Mouse (Mus musculus): Measurements from ENCODE around the gene Trmt61a.
"Not testable (repeated sequence)": the region's sequence is repeated elsewhere in the genome, so short reads cannot be mapped to it uniquely, and the experiment has no call there.

The Trmt61a gene

DNA sequence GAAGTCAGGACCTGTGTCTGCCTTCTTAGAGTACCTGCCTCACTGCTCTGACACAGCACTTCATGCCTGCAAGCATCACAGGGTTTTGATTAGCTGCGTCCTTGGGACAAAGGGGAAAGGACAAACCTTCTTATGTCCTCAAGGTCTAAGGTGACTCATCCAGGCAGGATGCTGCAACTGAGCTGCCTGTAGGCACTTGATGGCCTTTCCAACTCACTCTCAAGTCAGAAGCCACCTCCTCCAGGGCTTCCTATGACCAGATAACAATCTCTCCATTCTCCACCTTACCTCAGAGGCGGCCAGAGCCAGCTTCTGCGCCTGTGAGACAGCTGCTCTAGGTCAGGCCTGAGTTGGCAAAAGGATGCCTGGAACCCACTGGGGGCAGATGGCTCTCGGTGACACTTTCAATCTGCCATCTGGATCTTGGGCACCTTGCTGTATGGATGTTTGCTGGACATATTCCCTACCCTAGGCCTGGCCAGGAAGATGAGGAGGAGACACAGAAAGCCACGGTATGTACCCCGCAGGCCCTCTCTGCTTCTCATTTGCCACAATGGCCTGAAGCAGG is 20.5 kb downstream of the Trmt61a start:
- DNase-seq, result peak; percentile 87

DNA sequence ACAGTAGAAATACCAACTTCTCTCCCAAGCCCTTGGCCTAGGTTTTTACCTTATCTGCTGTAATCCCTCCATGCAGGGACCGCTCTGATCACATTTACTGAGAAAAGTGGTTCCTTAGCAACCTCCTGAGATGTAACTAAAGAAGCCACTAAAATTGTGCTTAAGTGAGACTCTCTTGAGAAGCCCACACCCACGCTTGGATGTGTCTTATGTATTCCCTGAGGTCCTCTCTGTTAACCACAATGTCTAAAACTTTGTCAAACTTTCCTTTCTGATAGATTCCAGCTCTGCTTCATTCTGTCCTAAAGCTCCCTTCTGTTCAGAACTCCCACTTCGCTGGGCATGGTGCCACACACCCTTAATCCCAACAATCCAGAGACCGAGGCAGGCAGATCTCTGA is 21.6 kb downstream of the Trmt61a start:
- no peak for DNase-seq

DNA sequence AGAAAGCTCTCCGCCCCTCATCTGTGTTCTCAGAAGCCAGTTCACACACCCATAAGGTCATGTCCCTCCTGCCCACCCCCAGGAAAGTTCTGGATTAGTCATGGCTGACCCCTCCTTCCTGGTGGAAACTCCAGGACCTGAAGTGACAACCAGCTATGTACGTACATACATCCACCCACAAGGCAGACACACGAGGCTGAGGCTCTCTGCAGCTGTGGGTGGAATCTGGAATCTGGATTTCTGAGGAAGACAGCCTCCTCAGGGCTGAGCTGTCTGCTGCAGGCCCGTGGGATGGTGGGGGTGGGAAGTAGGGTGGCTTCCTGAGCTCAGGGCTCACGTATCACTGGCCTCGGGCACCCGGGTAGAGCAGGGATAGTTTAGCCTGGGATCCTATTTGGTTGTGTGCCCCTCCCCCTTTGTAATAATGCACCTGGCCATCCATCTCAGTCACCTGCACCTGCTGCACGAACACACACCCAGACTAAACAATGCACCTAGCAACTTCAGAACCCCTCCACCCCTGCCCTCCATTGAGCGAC is 23.1 kb downstream of the Trmt61a start:
- DNase-seq, result no peak

DNA sequence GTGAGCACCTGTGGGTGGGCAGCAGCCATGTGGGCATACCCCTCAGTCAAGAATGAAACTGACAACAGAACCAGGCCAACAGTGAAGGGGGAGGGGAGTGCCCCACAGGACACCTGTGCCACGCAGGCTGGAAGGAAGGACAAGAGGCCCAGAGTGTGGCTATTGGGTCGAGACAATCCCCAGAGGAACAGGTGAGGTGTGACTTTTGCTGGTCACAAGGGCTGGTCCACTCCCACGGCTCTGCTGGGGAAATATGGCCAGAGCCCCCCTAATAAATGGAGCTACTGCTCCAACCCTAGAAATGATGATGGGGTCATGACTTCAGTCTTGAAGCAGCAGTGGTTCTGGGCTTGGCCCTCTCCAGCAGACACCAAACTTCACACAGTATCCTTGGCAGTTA is 25.4 kb downstream of the Trmt61a start:
- no peak for DNase-seq

DNA sequence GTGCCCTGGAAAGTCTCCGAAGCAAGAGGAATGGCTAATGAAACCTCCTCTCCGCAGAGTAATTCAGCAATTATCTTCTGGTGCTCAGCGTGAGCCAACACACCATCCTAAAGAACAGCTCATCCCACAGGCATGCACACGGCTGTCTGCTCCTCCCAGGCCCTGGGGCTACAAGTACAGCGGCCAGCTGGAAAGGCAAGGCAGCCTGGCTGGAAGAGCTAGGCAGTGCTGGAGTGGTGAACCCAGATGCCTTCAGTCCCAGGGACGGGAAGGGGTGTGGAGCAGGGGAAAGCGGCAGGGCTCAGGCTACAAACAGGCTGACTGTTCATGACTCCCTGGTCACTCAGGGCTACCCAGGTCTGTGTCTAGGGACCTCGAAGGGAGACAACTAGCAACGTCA is 26.7 kb downstream of the Trmt61a start:
- no peak for DNase-seq

DNA sequence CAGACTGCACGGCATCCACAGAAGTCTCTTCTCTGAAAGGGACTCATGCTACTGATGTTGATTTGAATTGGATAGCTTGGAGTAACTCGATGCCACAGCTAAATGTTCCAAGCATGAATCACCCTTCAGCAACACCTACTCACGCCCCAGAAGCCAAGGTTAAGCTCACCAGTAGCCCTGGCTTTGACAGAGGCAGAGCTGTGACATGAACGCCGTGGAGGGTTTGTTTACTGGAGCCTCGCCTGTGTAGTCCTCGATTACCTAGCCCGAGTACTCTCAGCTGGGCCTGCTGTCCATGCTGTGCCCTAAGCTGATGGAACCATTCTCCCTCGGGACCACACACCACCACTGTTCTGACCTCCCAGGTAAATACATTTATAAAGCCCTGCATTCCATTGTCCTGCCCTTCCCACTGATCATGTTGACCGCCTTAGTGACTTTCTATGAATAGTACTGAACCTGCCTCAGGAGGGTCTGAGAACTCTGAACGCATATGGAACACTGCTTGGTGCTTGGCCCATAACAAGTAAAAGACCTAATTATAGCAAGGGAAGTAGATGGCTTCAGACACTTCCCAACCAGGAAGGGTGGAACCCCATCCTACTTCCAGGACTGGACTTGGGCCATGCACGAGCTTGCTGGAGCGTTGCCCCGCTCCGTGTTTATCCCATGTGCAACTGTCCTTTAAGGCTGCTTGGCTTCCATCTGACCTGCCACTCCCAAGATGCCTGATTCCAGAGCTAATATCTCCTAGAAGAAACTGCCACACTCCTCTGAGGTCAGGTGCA is 27.5 kb downstream of the Trmt61a start:
- DNase-seq, result no peak

DNA sequence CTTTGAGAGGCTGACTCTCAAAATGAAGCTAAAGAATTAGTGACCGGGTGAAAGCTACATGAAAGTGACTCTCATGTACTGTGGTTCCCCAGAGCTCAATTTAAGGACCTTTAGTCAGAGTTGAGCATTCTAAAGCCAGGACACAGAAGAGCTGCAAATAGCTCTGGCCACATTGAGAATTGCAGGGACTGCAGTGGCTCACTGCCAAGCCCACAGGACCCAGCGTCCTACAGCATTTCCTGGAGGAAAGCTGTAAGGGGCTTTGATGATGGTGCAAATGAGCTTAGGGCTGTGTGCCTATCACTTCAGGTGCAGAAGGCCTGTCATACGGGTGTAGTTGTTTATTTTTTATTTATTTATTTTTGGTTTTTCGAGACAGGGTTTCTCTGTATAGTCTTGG is 30.3 kb downstream of the Trmt61a start:
- no peak for DNase-seq

DNA sequence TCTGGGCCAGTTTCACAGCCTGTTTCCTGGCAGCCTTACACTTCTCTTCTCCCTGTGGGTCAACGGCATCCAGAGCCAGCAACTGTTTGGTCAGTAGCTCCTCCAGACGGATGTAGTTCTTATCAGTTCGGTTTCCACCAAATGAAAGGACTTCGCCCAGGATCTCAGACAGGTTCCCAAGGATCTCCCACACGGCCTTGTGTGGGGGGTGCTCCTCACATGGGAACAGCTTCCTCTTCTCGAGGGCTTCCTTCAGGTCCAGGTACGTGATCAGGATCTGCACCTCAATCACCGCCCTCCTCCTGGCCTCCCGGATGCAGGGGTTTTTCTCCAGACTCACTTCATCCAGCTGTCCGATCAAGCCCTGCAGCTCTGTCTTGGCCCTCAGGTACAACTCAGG is 32.2 kb downstream of the Trmt61a start:
- no peak for DNase-seq

DNA sequence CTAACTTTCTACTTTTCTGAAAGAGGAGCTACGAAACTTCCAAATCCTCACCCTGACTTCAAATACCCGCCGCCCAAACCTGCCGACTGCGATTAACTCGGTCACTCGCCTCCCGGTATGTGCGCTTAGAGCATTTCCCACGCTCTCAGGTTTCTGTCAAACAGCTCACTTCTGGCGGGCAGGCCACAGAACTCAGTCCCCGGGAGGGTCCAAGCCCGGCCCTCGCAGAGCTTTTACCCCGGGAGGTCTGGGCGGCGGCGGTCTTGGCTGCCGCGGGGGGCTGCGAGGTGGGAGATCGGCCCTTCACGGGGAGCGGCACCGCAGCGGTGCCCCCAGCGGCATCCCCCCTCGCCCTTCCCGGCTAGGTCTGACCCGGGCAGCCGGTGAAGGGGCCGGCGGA is 34.6 kb downstream of the Trmt61a start:
- DNase-seq, result peak; percentile 53

DNA sequence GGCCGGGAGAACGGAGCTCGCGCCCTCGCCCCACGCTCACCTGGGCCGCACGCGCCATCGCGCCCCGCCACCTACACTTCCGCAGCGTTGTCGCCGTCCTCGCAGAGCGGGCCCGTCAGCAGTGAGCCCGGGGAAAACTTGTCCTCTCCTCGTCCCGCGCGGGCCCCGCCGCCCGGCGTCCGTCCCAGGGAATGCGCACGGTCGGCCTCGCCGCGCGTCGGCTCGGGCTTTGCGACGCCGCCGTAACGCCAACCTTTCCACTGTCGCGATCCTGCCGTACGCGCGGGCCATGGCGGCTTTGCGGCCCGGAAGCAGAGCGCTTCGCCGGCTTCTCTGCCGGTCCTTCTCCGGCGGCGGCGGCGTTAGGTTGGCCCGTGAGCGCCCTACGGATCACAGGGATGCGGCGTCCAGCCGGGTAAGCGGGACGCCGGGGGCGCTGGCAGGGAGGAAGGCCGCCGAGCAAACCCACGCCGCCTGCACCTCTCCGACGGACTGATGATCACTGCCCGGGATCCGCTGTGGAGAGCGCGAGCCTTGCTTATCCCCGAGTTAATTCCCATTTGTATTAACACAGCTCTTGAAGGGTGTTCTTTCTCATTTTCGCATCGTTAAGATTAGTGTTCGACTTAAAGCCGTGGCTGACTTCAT is 35.2 kb downstream of the Trmt61a start, which contains the start of the genes Bag5 and Apopt1:
Gene Bag5, minus strand, starts transcription at position 254 of the 648 bp plus-strand sequence.
Gene Apopt1, plus strand, starts transcription at position 258 of the 648 bp plus-strand sequence.
- DNase-seq, result peak; percentile 92

DNA sequence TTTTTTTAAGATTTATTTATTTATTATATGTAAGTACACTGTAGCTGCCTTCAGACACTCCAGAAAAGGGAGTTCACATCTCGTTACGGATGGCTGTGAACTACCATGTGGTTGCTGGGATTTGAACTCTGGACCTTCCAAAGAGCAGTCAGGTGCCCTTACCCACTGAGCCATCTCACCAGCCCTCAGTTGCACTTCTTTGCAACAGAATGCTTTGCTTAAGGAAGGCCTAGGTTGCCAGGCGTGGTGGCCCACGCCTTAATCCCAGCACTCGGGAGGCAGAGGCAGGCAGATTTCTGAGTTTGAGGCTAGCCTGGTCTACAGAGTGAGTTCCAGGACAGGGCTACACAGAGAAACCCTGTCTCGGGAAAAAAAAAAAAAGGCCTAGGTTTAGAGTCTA is 36.0 kb downstream of the Trmt61a start:
- DNase-seq, result not testable (repeated sequence)

DNA sequence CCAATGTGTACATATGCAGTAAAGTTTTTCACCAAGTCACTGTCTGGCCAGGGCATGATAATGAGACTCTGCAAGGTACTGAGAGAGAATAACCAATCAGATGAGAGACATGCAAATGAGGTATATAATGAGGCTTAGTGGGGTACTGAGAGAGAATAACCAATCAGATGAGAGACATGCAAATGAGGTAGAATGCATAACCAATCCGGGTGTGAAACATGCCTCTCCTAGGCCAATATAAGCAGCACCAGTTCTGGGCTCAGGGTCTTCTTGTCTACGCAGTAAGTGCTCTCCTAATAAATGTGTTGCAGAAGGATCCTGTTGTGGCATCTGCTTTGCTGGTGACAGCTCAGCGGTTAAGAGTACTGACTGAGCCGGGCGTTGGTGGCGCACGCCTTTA is 38.6 kb downstream of the Trmt61a start:
- no peak for DNase-seq

DNA sequence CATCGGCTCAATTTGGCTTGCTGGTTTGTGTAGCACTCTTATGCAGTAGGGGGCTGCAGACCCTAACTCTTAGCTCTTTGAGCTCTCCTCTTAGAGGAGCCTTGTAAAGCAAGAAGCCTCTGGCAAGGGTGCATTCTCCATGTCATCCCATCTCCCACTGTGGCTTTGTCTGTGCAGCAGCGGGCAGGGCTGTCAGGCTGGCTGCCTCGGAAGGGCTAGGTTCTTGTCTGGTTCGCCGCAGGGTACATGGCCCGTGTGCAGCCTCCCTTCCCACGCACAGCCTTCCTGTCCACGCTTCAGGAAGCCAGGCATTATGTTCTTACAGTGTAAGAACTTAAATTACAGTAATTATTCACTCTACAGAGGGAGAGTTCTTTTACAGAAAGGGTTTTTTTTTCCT is 40.8 kb downstream of the Trmt61a start:
- DNase-seq, result peak; percentile 82

DNA sequence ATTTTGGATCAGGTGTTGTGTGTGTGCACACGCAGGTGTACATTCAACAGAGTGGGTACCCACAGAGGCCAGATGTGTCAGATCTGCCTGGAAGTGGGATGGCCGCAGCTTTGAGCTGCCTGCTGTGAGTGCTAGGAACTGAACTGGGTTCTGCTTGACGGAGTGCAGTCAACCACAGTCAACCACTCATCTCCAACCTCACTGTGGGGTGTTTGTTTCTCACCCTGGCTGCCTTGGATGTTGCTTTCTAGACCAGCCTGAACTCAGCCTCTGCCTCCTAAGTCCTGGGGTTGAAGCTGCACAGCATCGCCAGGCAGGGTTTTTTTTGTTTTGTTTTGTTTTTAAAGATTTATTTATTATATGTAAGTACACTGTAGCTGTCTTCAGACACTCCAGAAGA is 42.3 kb downstream of the Trmt61a start:
- no peak for DNase-seq

DNA sequence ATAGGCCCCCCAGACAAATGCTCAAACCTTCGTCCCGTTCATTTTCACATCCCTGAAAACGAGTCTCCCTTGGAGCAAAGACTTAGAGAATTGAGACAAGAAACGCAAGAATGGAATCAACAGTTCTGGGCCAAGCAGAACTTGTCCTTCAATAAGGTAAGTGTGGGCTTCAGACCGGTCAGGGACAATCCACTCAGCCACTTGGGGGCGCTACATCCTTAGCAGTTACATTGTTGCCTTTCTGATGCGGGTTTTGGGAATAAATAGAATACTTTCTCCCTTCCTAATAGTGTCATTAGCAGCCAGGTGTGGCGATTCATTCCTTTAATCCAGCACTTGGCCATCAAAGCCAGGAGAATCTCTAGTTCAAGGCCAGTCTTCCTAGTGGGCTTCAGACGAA is 44.7 kb downstream of the Trmt61a start:
- DNase-seq, result peak; percentile 64

DNA sequence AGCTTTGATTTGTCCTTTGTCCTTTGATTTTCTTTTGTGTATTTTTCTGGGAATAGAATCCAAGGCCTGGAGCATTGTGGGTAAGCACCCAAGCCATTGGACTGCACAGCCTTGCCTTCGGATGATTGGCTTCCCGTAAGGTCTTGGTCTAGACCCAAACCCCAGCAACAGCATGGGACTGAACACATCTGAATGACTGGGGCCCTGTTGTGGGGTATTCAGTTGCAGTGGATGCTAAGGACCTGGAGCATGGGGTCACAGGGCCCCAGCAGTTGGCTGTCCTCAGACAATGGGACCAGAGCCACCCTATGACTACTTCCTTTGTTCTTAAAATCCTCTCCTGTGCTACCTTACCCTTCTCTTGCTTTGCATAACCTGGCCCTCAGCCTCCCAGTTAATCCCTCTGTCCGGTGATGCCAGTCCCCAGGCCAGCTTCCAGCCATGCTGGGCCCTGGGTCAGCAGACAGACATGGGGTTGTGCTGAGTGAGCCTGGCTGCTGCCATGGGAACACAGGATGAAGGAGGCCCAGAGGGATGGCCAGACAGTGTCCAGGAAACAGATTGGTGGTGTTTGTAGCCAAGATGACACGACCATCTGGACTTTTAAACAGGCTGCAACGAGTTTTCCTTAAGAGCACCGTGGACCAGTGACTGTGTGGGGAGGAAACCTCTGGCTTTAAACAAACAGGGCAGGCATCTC is 46.9 kb downstream of the Trmt61a start:
- DNase-seq, result peak; percentile 91

DNA sequence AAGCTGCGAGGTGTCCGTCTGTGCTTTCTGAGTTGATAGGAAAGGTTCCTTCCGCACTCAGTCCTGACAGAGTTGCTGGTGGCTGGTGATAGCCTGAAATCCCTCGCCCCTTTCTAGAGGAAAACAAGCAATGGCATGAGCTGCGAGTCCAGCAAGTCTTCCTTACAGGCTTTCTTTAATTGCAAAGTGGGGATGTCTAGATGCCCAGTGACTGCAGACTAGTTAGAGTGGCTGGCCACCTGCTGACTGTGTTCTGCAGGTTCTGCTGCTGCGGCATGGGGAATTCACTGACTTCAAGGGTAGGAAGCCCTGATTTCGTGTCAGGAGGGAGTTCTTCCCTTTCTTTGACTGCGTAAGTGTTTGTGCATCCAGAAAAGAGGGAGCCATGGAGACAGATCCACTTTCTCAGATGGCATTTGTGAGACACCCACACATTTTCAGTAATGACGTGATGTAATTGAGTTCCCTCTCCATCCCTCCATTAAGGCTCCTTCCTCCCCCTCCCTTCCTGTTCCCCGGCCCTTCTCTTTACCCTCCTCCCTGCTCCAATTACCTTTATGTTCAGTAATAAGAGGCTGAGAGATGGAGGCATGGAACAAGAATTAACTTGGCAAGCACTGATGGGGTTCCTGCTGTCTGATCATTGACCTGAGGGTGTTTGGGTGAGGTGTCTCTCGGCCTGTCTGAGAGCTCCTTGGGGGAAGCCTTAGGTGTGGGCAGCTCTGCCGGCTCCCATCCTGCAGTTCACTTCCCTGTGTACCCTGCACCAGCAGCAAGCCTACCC is 47.6 kb downstream of the Trmt61a start:
- no peak for DNase-seq

DNA sequence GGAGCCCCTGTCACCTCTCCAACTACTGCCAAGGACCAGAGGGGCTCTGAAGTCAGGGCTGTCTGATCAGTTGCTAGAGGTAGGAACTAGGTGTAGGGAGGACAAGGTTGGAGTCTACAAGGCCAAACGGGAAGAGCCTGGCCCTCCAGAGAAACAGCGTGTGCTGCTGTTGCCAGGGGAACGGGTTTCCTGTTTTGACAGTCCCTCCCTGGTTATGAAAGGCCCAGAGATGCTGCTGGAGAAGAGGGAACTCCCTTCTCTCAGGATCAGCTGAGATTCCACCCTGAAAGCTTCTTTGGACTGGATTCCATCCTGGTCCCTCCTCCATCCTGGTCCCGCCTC is 48.2 kb downstream of the Trmt61a start:
- no peak for DNase-seq

DNA sequence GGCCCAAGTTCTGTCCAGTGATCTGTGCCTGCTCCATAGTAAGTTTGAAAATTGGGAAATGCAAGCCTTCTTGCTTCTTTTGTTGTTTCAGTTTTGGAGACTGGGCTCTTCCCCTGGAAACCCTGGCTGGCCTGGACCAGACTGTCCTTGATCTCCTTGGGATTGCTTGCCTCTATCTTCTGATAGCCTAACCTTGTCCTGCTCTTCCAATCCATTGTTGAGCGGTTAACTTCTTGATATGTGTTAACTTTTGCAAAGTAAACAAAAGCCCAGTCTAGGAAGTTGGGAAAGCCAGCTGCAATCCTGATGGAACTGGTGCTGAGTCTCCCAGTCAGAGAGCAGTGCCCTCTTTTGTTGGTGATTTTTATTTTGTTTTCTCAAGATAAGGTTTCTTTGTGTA is 50.1 kb downstream of the Trmt61a start:
- DNase-seq, result no peak

DNA sequence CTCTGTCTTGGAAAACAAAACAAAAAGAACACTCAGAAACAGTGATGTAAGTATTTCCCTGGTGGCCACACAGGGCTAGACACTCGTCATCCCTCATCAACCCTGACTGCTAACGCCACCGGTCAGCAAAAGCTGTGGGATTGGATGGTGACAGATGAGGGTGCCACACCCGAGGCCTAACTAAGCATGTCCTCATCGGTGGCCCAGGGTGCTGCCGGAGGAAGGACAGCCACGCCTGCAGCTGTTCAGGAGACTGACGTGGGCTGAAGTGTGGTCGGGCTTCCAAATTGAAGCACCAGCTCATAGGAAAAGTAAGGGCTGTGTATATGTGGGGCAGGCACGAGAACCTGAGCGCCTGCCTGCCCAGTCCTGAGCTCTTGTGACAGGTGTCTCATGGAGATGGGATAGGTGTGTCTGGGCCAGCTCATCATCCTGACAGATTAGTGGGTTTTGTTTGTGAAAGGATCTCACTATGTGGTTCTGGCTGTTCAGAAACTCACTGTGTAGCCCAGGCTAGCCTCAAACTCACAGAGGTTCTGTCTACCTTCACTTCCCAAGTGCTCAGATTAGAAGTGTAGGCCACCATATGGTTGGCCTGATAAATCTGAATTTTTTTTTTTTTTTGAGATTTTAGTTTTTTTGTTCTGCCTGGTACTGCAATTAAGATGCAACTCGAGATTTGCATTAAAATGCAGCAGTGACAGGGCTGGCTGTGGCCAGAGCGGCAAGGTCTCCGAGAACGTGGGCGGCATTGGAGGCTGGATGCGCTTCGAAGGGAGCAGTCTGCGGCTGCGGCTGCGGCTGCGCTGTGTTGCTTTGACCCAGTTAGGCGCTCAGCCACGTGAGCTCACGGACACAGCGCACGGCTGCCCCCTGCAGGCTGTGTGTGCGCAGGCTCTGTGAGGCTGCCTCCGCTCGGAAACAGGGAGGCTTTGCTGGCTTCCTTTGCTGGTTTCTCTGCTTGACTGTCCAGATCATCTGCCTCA is 54.2 kb downstream of the Trmt61a start:
- peak; percentile 93 for DNase-seq

DNA sequence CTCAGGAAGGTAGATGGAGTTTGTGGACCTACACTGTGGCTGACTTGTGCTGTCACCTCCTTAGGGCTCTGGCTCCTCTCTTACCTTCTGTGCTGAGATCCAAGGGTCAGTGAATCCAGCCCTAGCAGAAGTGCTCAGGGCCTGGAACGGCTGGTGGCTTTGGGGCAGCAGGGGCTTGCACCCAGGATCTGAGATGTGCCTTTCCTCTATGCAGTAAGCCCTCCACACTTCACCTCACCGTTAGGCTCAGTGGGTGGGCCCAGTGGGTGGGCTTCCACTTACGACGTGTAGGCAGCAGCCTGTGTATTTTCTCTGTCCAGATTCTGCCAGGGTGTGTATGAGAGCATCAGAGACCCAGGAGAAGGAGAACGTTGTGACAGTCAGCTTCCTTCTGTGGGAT is 55.0 kb downstream of the Trmt61a start:
- peak; percentile 66 for DNase-seq

Measured in cerebellum, adult 9-11 months (tissue).